Mouse (Mus musculus) CD8-positive naive resting alpha-beta T cell, adult 2 months (primary cell): Measurements from ENCODE around the gene Tmed6.

Experiments
- DNase-seq, 2 experiments: peaks; one replicate each; pipeline ENCODE4 v3.0.0; 2022; ENCODE audit warnings: low read depth in 2 of 2, low spot score in 2 of 2

Tmed6 gene

GRCm38 (mm10) chr8:107012666-107013065, 52.8 kb downstream of the Tmed6 start:
- DNase-seq, result no peak
